Mouse (Mus musculus): ENCODE data around the gene Gm21860.
A peak's percentile ranks its signal among the peaks of the same experiment; 100 is the strongest.
"Not testable (repeated sequence)": the region's sequence is repeated elsewhere in the genome, so short reads cannot be mapped to it uniquely, and the experiment has no call there.

The Gm21860 gene

GRCm38 (mm10) chrY:90733656-90734333 is 20.8 kb downstream of the Gm21860 start:
- DNase-seq (ENCODE audit: low read depth, low spot score): not testable (repeated sequence)

DNA sequence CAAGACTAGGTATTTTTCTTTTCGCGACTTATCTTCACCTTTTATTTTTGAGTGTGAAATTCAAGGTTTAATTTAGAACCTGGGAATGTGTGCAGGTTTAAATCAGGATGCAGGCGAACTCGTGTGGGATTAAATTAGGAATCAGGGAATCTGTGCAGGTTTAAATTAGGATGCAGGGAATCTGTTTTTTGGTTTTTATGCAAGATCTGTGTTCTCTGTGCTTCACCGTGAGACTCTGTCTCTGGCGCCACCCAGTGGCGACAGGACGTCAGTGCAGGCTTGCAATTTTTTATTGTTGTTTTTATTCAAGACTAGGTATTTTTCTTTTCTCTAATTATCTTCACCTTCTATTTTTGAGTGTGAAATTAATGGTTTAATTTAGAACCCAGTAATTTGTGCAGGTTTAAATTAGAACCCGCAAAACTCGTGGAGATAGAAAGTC is 22.5 kb downstream of the Gm21860 start:
- DNase-seq (ENCODE audit: low read depth, low spot score): not testable (repeated sequence)

DNA sequence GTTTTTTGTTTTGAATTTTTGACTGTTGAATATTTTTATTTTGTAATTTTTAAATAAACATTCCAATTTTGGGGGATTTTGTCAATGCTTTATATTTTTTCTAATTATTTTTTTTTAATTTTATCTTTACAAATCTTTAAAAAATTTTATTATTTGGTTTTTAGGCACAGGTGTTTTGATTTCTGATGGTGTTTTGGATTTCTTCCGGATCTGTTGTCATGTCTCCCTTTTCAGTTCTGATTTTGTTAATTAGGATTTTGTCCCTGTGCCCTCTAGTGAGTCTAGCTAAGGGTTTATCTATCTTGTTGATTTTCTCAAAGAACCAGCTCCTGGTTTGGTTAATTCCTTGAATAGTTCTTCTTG is 23.0 kb downstream of the Gm21860 start:
- DNase-seq (ENCODE audit: low read depth, low spot score): not testable (repeated sequence)

DNA sequence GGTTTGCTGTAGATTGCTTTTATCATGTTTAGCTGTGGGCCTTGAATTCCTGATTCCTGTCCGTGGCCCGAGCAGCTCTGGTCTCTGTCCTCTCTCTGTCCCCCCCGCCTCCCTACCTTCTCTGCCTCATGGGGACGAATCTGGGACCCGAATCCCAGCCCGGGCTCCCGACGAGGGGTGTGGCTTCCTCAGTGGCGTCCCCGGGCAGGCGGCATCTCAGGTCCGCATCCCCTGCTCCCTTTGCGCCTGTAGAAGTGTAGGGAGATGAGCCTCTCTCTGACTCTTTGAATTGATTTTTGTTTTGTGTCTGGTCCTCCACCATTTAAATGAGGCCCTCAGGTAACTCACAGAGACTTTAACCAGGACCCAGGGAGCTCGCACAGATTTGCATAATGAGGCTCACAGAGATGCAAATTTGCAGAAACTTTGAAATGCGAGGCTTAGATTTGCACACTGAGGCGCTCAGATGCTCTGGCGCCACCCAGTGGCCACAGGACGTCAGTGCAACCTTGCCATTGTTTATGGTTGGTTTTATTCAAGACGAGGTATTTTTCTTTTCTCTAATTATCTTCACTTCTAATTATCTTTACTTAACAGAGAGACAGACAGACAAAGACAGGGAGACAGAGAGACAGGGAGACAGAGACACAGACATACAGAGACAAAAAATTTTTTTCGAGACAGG is 23.6 kb downstream of the Gm21860 start:
- DNase-seq (ENCODE audit: low read depth, low spot score): not testable (repeated sequence)

DNA sequence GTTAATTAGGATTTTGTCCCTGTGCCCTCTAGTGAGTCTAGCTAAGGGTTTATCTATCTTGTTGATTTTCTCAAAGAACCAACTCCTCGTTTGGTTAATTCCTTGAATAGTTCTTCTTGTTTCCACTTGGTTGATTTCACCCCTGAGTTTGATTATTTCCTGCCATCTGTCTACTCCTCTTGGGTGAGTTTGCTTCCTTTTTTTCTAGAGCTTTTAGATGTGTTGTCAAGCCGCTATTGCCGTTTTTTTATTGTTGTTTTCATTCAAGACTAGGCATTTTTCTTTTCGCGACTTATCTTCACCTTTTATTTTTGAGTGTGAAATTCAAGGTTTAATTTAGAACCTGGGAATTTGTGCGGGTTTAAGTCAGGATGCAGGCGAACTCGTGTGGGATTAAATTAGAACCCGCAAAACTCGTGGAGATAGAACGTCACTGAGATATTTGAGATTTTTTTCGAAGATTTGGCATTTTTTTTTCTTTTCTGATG is 24.8 kb downstream of the Gm21860 start:
- DNase-seq (ENCODE audit: low read depth, low spot score): not testable (repeated sequence)

- not testable (repeated sequence) for DNase-seq (ENCODE audit: low read depth, low spot score)
Observed at GRCm38 (mm10) chrY:90728905-90729256, 25.7 kb downstream of the Gm21860 start.

DNA sequence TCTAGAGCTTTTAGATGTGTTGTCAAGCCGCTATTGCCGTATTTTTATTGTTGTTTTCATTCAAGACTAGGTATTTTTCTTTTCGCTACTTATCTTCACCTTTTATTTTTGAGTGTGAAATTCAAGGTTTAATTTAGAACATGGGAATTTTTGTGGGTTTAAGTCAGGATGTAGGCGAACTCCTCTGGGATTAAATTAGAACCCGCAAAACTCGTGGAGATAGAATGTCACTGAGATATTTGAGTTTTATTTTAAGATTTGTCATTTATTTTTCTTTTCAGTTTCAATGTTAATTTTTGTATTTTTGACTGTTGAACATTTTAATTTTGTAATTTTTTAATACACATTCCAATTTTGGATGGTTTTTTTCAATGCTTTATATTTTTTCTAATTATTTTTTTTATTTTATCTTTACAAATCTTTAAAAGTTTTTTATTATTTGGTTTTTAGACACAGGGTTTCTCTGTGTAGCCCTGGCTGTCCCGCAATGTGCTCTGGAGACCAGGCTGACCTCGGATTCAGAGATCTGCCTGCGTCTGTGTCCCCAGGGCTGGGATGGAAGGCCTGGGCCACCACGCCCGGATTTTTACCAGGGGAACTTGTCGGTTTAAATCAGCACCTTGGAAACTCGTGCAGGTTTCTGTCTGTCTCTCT is 26.2 kb downstream of the Gm21860 start:
- not testable (repeated sequence) for DNase-seq (ENCODE audit: low read depth, low spot score)

DNA sequence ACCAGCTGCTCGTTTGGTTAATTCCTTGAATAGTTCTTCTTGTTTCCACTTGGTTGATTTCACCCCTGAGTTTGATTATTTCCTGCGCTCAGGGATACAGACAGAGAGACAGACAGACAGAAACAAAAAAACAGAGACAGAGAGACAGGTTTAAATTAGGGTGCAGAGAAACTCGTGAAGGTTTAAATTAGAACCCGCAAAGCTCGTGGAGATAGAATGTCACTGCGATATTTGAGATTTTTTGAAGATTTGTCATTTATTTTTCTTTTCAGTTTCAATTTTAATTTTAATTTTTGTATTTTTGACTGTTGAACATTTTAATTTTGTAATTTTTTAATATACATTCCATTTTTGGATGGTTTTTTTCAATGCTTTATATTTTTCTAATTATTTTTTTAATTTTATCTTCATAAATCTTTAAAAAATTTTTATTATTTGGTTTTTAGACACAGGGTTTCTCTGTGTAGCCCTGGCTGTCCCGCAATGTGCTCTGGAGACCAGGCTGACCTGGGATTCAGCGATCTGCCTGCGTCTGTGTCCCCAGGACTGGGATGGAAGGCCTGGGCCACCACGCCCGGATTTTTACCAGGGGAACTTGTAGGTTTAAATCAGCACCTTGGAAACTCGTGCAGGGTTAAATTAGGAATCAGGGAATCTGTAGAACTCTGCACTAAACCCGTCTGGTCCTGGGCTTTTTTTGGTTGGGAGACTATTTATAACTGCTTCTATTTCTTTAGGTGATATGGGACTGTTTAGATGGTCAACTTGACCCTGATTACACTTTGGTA is 27.3 kb downstream of the Gm21860 start:
- not testable (repeated sequence) for DNase-seq (ENCODE audit: low read depth, low spot score)

DNA sequence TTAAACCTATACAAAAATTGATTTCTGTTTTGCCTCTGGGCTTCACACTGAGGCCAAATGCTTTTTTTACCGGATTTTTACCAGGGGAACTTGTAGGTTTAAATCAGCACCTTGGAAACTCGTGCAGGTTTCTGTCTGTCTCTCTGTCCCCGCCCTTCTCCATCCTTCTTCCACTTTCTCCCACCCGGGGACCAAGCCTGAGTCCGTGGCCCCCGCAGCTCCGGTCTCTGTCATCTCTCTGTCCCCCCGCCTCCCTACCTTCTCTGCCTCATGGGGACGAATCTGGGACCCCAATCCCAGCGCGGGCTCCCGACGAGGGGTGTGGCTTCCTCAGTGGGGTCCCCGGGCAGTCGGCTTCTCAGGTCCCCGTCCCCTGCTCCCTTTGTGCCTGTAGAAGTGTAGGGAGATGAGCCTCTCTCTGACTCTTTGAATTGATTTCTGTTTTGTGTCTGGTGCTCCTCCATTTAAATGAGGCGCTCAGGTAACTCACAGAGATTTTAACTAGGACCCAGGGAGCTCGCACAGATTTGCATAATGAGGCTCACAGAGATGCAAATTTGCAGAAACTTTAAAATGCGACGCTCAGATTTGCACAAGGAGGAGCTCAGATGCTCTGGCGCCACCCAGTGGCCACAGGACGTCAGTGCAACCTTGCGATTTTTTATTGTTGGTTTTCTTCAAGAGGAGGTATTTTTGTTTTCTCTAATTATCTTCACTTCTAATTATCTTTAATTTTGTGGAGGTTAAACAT is 28.7 kb downstream of the Gm21860 start:
- not testable (repeated sequence) for DNase-seq (ENCODE audit: low read depth, low spot score)

DNA sequence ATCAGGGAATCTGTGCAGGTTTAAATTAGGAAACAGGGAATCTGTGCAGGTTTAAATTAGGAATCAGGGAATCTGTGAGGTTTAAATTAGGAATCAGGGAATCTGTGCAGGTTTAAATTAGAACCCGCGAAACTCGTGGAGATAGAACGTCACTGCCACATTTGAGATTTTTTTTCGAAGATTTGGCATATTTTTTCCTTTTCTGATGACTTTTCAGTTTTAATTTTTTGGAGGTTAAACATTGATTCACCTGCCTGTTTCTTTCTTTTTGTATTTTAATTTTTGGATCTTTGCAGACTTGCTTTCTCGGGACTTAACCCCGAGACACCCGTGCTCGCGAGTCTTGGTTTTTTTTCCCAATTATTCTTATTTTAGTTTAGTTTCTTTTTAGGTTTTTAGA is 29.5 kb downstream of the Gm21860 start:
- not testable (repeated sequence) for DNase-seq (ENCODE audit: low read depth, low spot score)

DNA sequence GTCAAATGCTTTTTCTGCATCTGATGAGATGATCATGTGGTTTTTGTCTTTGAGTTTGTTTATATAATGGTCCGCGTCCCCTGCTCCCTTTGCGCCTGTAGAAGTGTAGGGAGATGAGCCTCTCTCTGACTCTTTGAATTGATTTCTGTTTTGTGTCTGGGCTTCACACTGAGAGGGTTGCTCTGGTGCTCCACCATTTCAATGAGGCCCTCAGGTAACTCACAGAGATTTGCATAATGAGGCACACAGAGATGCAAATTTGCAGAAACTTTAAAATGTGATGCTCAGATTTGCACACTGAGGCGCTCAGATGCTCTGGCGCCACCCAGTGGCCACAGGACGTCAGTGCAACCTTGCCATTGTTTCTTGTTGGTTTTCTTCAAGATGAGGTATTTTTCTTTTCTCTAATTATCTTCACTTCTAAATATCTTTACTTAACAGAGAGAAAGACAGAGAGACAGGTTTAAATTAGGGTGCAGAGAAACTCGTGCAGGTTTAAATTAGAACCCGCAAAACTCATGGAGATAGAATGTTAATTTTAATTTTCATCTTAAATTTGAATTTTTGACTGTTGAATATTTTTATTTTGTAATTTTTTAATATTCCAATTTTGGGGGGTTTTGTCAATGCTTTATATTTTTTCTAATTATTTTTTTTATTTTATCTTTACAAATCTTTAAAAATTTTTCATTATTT is 30.5 kb downstream of the Gm21860 start:
- not testable (repeated sequence) for DNase-seq (ENCODE audit: low read depth, low spot score)

- DNase-seq (ENCODE audit: low read depth, low spot score): not testable (repeated sequence)
Observed at GRCm38 (mm10) chrY:90723336-90723987, 31.2 kb downstream of the Gm21860 start.

- DNase-seq (ENCODE audit: low read depth, low spot score): not testable (repeated sequence)
Observed at GRCm38 (mm10) chrY:90720505-90720904, 34.1 kb downstream of the Gm21860 start.

DNA sequence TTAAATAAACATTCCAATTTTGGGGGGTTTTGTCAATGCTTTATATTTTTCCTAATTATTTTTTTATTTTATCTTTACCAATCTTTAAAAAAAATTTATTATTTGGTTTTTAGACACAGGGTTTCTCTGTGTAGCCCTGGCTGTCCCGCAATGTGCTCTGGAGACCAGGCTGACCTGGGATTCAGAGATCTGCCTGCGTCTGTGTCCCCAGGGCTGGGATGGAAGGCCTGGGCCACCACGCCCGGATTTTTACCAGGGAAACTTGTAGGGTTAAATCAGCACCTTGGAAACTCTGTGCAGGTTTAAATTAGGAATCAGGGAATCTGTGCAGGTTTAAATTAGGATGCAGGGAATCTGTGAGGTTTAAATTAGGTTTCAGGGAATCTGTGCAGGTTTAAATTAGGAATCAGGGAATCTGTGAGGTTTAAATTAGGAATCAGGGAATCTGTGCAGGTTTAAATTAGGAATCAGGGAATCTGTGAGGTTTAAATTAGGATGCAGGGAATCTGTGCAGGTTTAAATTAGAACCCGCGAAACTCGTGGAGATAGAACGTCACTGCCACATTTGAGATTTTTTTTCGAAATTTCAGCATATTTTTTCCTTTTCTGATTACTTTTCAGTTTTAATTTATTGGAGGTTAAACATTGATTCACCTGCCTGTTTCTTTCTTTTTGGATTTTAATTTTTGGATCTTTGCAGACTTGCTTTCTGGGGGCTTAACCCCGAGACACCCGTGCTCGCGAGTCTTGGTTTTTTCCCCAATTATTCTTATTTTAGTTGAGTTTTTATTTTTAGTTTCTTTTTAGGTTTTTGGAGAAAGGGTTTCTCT is 35.0 kb downstream of the Gm21860 start:
- not testable (repeated sequence) for DNase-seq (ENCODE audit: low read depth, low spot score)

DNA sequence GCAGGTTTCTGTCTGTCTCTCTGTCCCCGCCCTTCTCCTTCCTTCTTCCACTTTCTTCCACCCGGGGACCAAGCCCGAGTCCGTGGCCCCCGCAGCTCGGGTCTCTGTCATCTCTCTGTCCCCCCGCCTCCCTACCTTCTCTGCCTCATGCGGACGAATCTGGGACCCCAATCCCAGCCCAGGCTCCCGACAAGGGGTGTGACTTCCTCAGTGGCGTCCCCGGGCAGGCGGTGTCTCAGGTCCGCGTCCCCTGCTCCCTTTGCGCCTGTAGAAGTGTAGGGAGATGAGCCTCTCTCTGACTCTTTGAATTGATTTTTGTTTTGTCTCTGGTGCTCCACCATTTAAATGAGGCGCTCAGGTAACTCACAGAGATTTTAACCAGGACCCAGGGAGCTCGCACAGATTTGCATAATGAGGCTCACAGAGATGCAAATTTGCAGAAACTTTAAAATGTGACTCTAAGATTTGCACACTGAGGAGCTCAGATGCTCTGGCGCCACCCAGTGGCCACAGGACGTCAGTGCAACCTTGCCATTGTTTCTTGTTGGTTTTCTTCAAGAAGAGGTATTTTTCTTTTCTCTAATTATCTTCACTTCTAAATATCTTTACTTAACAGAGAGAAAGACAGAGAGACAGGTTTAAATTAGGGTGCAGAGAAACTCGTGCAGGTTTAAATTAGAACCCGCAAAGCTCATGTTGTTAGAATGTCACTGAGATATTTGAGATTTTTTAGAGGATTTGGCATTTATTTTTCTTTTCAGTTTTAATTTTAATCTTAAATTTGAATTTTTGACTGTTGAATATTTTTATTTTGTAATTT is 35.8 kb downstream of the Gm21860 start:
- DNase-seq (ENCODE audit: low read depth, low spot score): peak; percentile 82

DNA sequence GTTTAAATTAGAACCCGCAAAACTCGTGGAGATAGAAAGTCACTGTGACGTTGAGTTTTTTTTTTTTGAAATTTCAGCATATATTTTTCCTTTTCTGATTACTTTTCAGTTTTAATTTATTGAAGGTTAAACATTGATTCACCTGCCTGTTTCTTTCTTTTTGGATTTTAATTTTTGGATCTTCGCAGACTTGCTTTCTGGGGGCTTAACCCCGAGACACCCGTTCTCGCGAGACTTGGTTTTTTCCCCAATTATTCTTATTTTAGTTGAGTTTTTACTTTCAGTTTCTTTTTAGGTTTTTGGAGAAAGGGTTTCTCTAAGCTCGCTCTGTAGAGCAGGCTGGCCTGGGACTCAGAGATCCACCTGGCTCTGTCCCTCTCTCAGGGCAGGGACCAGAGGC is 36.6 kb downstream of the Gm21860 start:
- not testable (repeated sequence) for DNase-seq (ENCODE audit: low read depth, low spot score)

DNA sequence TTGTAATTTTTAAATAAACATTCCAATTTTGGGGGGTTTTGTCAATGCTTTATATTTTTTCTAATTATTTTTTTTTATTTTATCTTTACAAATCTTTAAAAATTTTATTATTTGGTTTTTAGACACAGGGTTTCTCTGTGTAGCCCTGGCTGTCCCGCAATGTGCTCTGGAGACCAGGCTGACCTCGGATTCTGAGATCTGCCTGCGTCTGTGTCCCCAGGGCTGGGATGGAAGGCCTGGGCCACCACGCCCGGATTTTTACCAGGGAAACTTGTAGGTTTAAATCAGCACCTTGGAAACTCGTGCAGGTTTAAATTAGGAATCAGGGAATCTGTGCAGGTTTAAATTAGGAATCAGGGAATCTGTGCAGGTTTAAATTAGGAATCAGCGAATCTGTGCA is 37.1 kb downstream of the Gm21860 start:
- DNase-seq (ENCODE audit: low read depth, low spot score): not testable (repeated sequence)
